Mouse (Mus musculus): ENCODE data around the gene Cryab.

DNA sequence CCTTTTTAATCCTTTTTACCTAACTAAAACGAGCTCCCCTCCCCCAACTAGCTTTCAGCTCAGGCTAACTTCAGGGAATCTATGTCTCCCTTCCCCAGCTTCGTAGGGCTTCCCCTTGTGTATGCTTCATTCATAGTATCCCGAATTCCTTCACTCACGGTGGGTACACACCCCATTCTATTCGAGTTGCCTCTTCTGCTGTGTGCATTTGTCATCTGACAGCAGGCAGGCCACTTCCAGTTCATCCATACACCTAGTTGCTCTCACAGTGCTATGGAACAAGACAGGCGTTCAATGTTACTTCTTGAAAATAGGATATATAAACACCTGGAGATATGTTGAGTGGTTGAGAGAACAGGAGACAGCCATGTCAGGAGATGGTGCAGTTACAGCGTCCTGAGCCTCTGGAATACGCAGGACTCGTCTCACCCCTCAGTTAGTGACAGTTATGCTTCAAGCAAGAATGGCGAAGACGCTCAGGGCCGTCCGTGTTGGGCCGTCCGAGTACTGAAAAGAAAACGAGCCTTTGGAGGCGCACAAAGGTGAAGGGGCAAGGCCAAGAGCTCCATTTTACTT, 16.5 kb downstream of the Cryab start:
- TF ChIP-seq HCFC1 (IDR thresholded peaks at IDR 0.05; ENCODE audit: borderline replicate concordance, insufficient read depth, low read length) (no peak), CHD2 (IDR thresholded peaks at IDR 0.05; ENCODE audit: low read depth, low read length) (no peak), MAFK (IDR thresholded peaks at IDR 0.05; ENCODE audit: insufficient read depth, low read depth, low read length) (no peak), ZC3H11A (IDR thresholded peaks at IDR 0.05; ENCODE audit: borderline replicate concordance, low read depth, low read length) (no peak)
